Mouse (Mus musculus) G1E (cell line): Measurements from ENCODE around the gene Zbtb8a. TPM values are rescaled to one million over a fixed set of nuclear protein-coding genes. Genes with fewer than 3 reads are reported as not detected.

Source experiments
- ATAC-seq: 2 replicates; pipeline ENCODE4 v1.8.0; 2016; ENCODE audit warnings: mild to moderate bottlenecking; ENCODE audit not compliant: insufficient number of reproducible peaks, poor library complexity, low FRiP score, severe bottlenecking; ENCODE audit errors: extremely low read depth
- DNase-seq: peaks from one replicate; pipeline ENCODE4 v3.0.0; 2012; ENCODE audit warnings: low spot score
- H3K27me3 ChIP-seq: 2 replicates; pipeline ENCODE4 v1.6.1; 2012; ENCODE audit warnings: mild to moderate bottlenecking, low read length, inconsistent platforms; ENCODE audit not compliant: insufficient read depth
- H3K36me3 ChIP-seq: replicated peaks from 2 replicates; pipeline ENCODE3; 2012; ENCODE audit warnings: mild to moderate bottlenecking, inconsistent platforms
- H3K4me1 ChIP-seq: 2 replicates; pipeline ENCODE4 v1.6.1; 2012; ENCODE audit warnings: low read depth, low read length, inconsistent platforms, mixed read lengths; ENCODE audit not compliant: insufficient read depth
- H3K4me3 ChIP-seq: 2 replicates; pipeline ENCODE4 v1.5.1; 2012; ENCODE audit warnings: low read depth, mild to moderate bottlenecking, inconsistent platforms, low read length, moderate library complexity, mixed read lengths
- H3K9me3 ChIP-seq: replicated peaks from 2 replicates; pipeline ENCODE4 v1.6.1; 2012; ENCODE audit warnings: inconsistent platforms
- CTCF ChIP-seq: IDR thresholded peaks from 2 replicates; pipeline ENCODE4 v1.5.1; 2012; ENCODE audit warnings: low read depth, low read length, inconsistent platforms, mixed read lengths
- GATA1 ChIP-seq: IDR thresholded peaks from 2 replicates; pipeline ENCODE4 v1.6.1; 2012; ENCODE audit warnings: borderline replicate concordance, low read length, inconsistent platforms, mixed read lengths
- GATA2 ChIP-seq: IDR thresholded peaks from 2 replicates; pipeline ENCODE4 v1.6.1; 2012; ENCODE audit warnings: low read depth, low read length, inconsistent platforms, borderline replicate concordance
- POLR2AphosphoS5 ChIP-seq: IDR thresholded peaks from 2 replicates; pipeline ENCODE4 v1.6.1; 2012; ENCODE audit warnings: low read depth, low read length, inconsistent platforms; ENCODE audit not compliant: insufficient replicate concordance
- TAL1 ChIP-seq: conservative IDR thresholded peaks from 2 replicates; pipeline ENCODE4 v1.6.1; 2012; ENCODE audit warnings: low read depth, low read length, inconsistent platforms, mixed read lengths
- polyA plus RNA-seq: library from polyadenylated mRNA; stranded (reverse); fragments of >175 nt; gene quantifications from 2 replicates; pipeline ENCODE4 v1.2.3, GENCODE M21; 2012
- total RNA-seq, 2 experiments: library from RNA; stranded (forward) in 1 of 2; stranded (reverse) in 1 of 2; fragments of 200-1000 nt in 1 of 2; fragments of >200 nt in 1 of 2; fragmentation: Nextera tagmentation in 1 of 2; gene quantifications; 2 replicates each; pipeline ENCODE4 v1.2.3; 2014 to 2017

The Zbtb8a gene
- total and polyA plus RNA-seq, 3 experiments: 0.14 to 0.87 TPM; not detected in 1

DNA sequence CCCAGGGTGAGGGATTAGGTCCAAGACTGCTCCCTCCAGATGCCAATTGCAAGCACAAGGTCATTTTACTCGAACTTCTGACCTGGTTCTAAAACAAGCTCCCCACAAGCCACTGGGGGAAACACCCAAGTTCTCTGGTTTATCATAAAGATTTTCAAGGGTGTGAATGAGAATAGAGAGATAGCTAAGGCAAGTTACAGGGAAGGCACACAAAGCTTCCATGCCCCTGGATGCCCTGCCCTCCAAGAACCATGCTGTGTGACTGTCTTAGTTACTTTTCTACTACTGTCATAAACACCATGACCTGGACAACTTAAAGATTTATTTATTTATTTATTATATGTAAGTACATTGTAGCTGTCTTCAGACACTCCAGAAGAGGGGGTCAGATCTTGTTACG, 9.1 kb upstream of the Zbtb8a start:
- Histone ChIP-seq H3K4me3 (no peak overlapping the region), H3K27me3 (no peaks in the 10 kb centered on the region), H3K9me3 (no peaks in the 10 kb centered on the region), H3K4me1 (peaks cover 32% of the 10 kb centered on the region), H3K36me3 (no peaks in the 10 kb centered on the region)
- ATAC-seq: no peak
- no peak for DNase-seq
- no peak for TF ChIP-seq GATA2
- TF ChIP-seq POLR2AphosphoS5: no peak
- TF ChIP-seq GATA1: no peak
- TF ChIP-seq CTCF: no peak
- no peak for TF ChIP-seq TAL1

- H3K4me3 ChIP-seq: no peak overlapping the region
- no peaks in the 10 kb centered on the region for H3K27me3 ChIP-seq
- ATAC-seq: peak; percentile 40
- peaks cover 32% of the 10 kb centered on the region for H3K4me1 ChIP-seq
- TF ChIP-seq TAL1 (peak; percentile 42), GATA1 (no peak)
- no peak for DNase-seq
- no peaks in the 10 kb centered on the region for H3K9me3 ChIP-seq
- no peaks in the 10 kb centered on the region for H3K36me3 ChIP-seq
Measured at GRCm38 (mm10) chr4:129386269-129386946, 8.5 kb upstream of the Zbtb8a start.

DNA sequence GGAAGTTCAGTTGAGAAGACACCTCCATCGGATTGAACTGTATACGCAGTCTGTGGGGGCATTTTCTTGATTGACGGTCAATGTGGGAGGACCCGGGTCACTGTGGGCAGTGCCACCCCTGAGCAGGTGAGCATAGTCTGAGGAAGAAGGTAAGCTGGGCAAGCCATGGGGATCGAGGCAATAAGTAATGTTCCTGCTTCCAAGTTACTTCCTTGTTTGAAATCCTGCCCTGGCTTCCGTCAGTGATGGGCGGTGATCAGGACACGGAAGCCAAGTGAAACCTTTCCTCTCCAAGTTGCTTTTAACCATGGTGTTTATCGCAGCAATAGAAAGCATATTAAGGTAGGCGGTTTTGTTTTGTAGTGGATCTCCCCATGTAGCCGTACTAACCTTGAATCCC, 7.8 kb upstream of the Zbtb8a start:
- Histone ChIP-seq H3K9me3 (no peaks in the 10 kb centered on the region), H3K4me1 (peaks cover 32% of the 10 kb centered on the region), H3K36me3 (no peaks in the 10 kb centered on the region), H3K4me3 (no peak overlapping the region), H3K27me3 (no peaks in the 10 kb centered on the region)
- DNase-seq (no peak), ATAC-seq (no peak)
- no peak for TF ChIP-seq GATA2

DNA sequence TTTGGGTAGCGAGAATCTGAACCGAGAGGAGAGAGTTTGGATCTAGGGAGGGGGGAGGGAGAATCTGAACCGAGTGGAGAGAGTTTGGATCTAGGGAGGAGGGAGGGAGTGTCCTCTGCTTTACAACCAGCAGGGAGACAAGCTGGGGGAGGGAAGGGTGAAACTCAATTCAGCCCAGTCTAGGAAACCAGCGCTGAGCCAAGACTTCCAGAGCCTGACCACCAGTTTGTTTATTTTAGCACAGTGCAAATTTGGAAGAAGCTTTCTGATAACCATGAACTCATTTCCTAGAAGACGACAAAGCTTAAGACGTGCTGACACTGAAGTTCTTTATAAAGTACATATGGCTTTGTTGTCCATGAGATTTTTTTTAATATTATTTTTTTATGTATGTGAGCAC, 6.5 kb upstream of the Zbtb8a start:
- peaks cover 36% of the 10 kb centered on the region for H3K4me1 ChIP-seq
- DNase-seq: no peak
- no peaks in the 10 kb centered on the region for H3K36me3 ChIP-seq
- H3K9me3 ChIP-seq: no peaks in the 10 kb centered on the region
- no peaks in the 10 kb centered on the region for H3K27me3 ChIP-seq
- ATAC-seq: no peak
- H3K4me3 ChIP-seq: no peak overlapping the region
- TF ChIP-seq GATA1 (no peak), TAL1 (no peak), POLR2AphosphoS5 (no peak), GATA2 (no peak), CTCF (no peak)

DNA sequence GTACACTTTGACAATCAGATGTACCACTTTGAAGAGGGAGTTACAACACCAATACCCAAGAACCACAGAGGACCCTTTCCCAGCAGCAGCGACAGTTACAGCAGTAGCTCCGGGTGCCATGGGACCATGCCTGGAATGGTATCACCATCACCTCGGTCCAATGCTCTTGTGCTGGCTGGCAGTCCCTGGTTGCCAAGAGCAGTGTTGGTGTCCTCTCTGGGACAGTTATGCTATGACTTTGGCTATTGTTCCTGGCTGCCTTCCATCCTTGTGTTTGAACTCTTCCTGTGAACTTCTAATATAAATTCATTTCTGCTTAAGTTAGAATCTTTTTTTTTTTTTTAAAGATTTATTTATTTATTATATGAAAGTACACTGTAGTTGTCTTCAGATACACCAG, 5.7 kb upstream of the Zbtb8a start:
- no peak for TF ChIP-seq CTCF
- ATAC-seq: no peak
- no peaks in the 10 kb centered on the region for H3K36me3 ChIP-seq
- no peak overlapping the region for H3K4me3 ChIP-seq
- 0 out of 2 replicates have a peak, but pooled peaks cover under 1% of the 10 kb centered on the region for H3K27me3 ChIP-seq
- DNase-seq: no peak
- peaks cover 36% of the 10 kb centered on the region for H3K4me1 ChIP-seq
- no peaks in the 10 kb centered on the region for H3K9me3 ChIP-seq

DNA sequence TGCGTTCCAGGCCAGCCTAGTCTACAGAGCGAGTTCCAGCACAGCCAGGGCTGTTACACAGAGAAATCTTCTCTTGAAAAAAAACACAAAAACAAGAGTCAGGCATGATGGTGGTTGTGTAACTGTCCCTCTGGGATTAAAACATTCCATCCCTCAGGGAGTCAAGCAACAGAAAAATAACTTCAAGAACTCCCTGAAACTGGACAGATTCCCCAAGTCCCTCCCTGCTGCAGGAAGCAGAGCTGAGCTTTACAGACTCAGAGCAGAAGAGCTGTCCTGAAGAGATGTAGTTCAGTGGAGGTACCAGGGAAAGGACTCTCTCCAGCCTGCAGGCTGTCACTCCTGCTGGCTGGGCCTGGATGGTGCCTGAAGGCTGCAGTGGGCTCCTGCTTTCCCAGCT, 4.6 kb upstream of the Zbtb8a start:
- H3K4me3 ChIP-seq: no peak overlapping the region
- DNase-seq (no peak), ATAC-seq (no peak)
- peaks cover 31% of the 10 kb centered on the region for H3K4me1 ChIP-seq
- H3K9me3 ChIP-seq: no peaks in the 10 kb centered on the region
- peaks cover 7% of the 10 kb centered on the region for H3K27me3 ChIP-seq
- no peak for TF ChIP-seq GATA2
- no peak for TF ChIP-seq CTCF
- no peak for TF ChIP-seq TAL1
- TF ChIP-seq POLR2AphosphoS5: no peak
- no peak for TF ChIP-seq GATA1
- H3K36me3 ChIP-seq: no peaks in the 10 kb centered on the region

- Histone ChIP-seq H3K9me3 (no peaks in the 10 kb centered on the region), H3K4me3 (no peak overlapping the region), H3K4me1 (peaks cover 32% of the 10 kb centered on the region), H3K36me3 (no peaks in the 10 kb centered on the region), H3K27me3 (peaks cover 8% of the 10 kb centered on the region)
- TF ChIP-seq GATA1: no peak
- DNase-seq (no peak), ATAC-seq (no peak)
Measured at GRCm38 (mm10) chr4:129382029-129382428, 4.1 kb upstream of the Zbtb8a start.
